Mouse (Mus musculus): Measurements from ENCODE around the gene Vwa1.

DNA sequence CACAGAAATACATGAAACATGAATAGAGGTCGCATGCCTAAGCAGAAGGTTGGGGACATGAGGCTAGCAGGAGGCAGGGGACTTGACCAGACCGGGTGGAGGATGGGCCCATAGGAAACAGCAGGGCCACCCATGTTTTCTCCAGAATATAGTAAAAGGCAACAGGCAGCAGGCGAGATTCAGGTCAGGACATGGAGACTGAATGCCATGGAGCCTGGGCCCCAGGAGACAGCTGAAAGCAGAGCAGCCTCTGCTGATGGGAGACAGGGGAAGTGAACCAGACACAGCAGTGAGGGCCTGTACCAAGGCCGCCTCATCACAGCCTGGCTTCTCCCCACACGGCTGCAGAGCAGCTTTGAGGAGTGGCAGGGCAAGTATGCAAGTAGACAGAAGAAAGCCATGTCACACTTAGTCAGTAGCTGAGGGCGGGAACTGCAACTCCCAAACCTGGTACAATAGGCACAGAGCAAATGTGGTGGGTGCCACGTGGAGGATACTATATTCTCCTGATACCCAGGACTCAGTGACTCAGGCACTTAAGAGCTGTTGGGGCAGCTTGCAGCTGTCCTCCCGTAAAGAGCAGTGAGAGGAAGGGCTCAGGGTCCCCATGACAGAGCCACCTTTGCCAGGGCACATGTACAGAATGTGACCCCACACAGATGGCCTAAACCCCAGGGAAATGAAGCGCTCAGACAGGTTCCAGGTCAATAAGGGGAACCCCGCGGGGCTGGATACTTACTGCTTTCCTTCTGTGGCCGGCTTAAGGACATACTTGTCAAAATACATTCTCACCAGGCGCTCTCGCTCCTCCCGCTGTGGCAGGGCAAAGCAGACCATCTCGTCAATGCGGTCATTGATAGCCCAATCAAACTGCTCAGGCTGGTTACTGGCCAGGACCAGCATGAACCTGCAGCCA lies 27.7 kb downstream of the Vwa1 start:
- no peak for TF ChIP-seq EP300 (IDR thresholded peaks at IDR 0.05; ENCODE audit: low read depth)
- no peak for TF ChIP-seq CTCF (IDR thresholded peaks at IDR 0.05; ENCODE audit: low read depth)
